Mouse (Mus musculus) T-cell, adult 2 months (primary cell): Measurements from ENCODE around the gene Wnt5b.

Experiments
- DNase-seq: peaks from one replicate; pipeline ENCODE4 v3.0.0; 2022; ENCODE audit warnings: low spot score

The Wnt5b gene

GRCm38 (mm10) chr6:119482958-119483600 lies 61.1 kb downstream of the Wnt5b start:
- no peak for DNase-seq

- DNase-seq = peak; percentile 57
Measured at GRCm38 (mm10) chr6:119481741-119482390, 62.3 kb downstream of the Wnt5b start.

GRCm38 (mm10) chr6:119480706-119481331 lies 63.3 kb downstream of the Wnt5b start:
- DNase-seq = peak; percentile 18

GRCm38 (mm10) chr6:119479876-119480705 lies 64.1 kb downstream of the Wnt5b start:
- peak; percentile 81 for DNase-seq

- DNase-seq = no peak
Measured at GRCm38 (mm10) chr6:119479343-119479875, 64.7 kb downstream of the Wnt5b start, which contains the start of gene Fbxl14. Gene Fbxl14, plus strand, starts transcription at chr6:119479668.

- DNase-seq = peak; percentile 75
Measured at GRCm38 (mm10) chr6:119478560-119479342, 65.4 kb downstream of the Wnt5b start.

- DNase-seq = no peak
Measured at GRCm38 (mm10) chr6:119477686-119478310, 66.3 kb downstream of the Wnt5b start.

GRCm38 (mm10) chr6:119475988-119476387 lies 68.2 kb downstream of the Wnt5b start:
- no peak for DNase-seq

- no peak for DNase-seq
Measured at GRCm38 (mm10) chr6:119473992-119474391, 70.2 kb downstream of the Wnt5b start.

GRCm38 (mm10) chr6:119473446-119473845 lies 70.7 kb downstream of the Wnt5b start:
- no peak for DNase-seq

GRCm38 (mm10) chr6:119472705-119473104 lies 71.4 kb downstream of the Wnt5b start:
- DNase-seq = no peak

- DNase-seq = peak; percentile 61
Measured at GRCm38 (mm10) chr6:119472135-119472534, 72.0 kb downstream of the Wnt5b start.

GRCm38 (mm10) chr6:119470777-119471176 lies 73.4 kb downstream of the Wnt5b start:
- DNase-seq = no peak

- no peak for DNase-seq
Measured at GRCm38 (mm10) chr6:119467785-119468059, 76.4 kb downstream of the Wnt5b start.

GRCm38 (mm10) chr6:119466921-119467784 lies 77.0 kb downstream of the Wnt5b start:
- DNase-seq = no peak

GRCm38 (mm10) chr6:119466161-119466560 lies 78.0 kb downstream of the Wnt5b start:
- no peak for DNase-seq

GRCm38 (mm10) chr6:119460391-119460790 lies 83.8 kb downstream of the Wnt5b start:
- no peak for DNase-seq

GRCm38 (mm10) chr6:119459041-119459440 lies 85.1 kb downstream of the Wnt5b start:
- no peak for DNase-seq

GRCm38 (mm10) chr6:119458166-119458565 lies 86.0 kb downstream of the Wnt5b start:
- no peak for DNase-seq

- no peak for DNase-seq
Measured at GRCm38 (mm10) chr6:119451981-119452499, 92.1 kb downstream of the Wnt5b start.
